Mouse (Mus musculus) CH12F3 (cell line): ENCODE data around the gene Gosr2.

Experiments
- in situ Hi-C: fragments of 300-500 bp; cut with MboI; formaldehyde crosslinking; loops from 2 replicates; pipeline ENCODE4 v1.14.3; 2020; ENCODE audit warnings: low sequenced_read_pairs

Gosr2 gene

GRCm38 (mm10) chr11:103697565-103698176, at the start of gene Gosr2:
Gene Gosr2 (minus strand): TSS chr11:103697898.
- in situ Hi-C loops: no loop called here

- in situ Hi-C loops: no loop called here
These were observed 37.5 kb upstream of the Gosr2 start for GRCm38 (mm10) chr11:103735046-103735781.

GRCm38 (mm10) chr11:103734411-103735045, 36.8 kb upstream of the Gosr2 start:
- in situ Hi-C loops: no loop called here

- in situ Hi-C loops: no loop called here
These were observed 36.3 kb upstream of the Gosr2 start for GRCm38 (mm10) chr11:103733961-103734360.

GRCm38 (mm10) chr11:103733069-103733468, 35.4 kb upstream of the Gosr2 start:
- in situ Hi-C loops: no loop called here

GRCm38 (mm10) chr11:103732306-103732705, 34.6 kb upstream of the Gosr2 start:
- in situ Hi-C loops: no loop called here

GRCm38 (mm10) chr11:103731594-103731993, 33.9 kb upstream of the Gosr2 start:
- in situ Hi-C loops: no loop called here

GRCm38 (mm10) chr11:103729282-103729985, 31.7 kb upstream of the Gosr2 start:
- in situ Hi-C loops: no loop called here

GRCm38 (mm10) chr11:103724331-103724771, 26.7 kb upstream of the Gosr2 start:
- in situ Hi-C loops: no loop called here

GRCm38 (mm10) chr11:103722040-103722481, 24.4 kb upstream of the Gosr2 start:
- in situ Hi-C loops: no loop called here

GRCm38 (mm10) chr11:103721468-103722039, 23.9 kb upstream of the Gosr2 start:
- in situ Hi-C loops: no loop called here

- in situ Hi-C loops: no loop called here
These were observed 21.7 kb upstream of the Gosr2 start for GRCm38 (mm10) chr11:103719436-103719835.

GRCm38 (mm10) chr11:103716971-103717370, 19.3 kb upstream of the Gosr2 start:
- in situ Hi-C loops: no loop called here

GRCm38 (mm10) chr11:103714074-103714473, 16.4 kb upstream of the Gosr2 start:
- in situ Hi-C loops: no loop called here

GRCm38 (mm10) chr11:103711851-103712587, 14.3 kb upstream of the Gosr2 start:
- in situ Hi-C loops: no loop called here

- in situ Hi-C loops: no loop called here
These were observed 12.3 kb upstream of the Gosr2 start for GRCm38 (mm10) chr11:103709982-103710381.

- in situ Hi-C loops: no loop called here
These were observed 9.3 kb upstream of the Gosr2 start for GRCm38 (mm10) chr11:103707005-103707404.

GRCm38 (mm10) chr11:103698226-103698625, 528 bp upstream of the Gosr2 start:
- in situ Hi-C loops: no loop called here

GRCm38 (mm10) chr11:103696851-103697564, 690 bp downstream of the Gosr2 start:
- in situ Hi-C loops: no loop called here

GRCm38 (mm10) chr11:103693241-103693640, 4.5 kb downstream of the Gosr2 start:
- in situ Hi-C loops: no loop called here
